Mouse (Mus musculus) small intestine, adult 2 months (tissue): Measurements from ENCODE around the gene Gje1. TPM values are rescaled to one million over a fixed set of nuclear protein-coding genes. Genes with fewer than 3 reads are reported as not detected.

Experiments used
- H3K27ac ChIP-seq: fragments of 200-500 bp; 2 replicates; pipeline ENCODE4 v1.5.1; 2012; ENCODE audit warnings: low read depth, low read length, control low read depth, inconsistent platforms; ENCODE audit not compliant: insufficient read depth
- H3K27me3 ChIP-seq: fragments of 200-500 bp; 2 replicates; pipeline ENCODE4 v1.6.1; 2012; ENCODE audit warnings: mild to moderate bottlenecking, moderate library complexity, low read length, inconsistent platforms; ENCODE audit not compliant: control insufficient read depth, insufficient read depth
- H3K36me3 ChIP-seq: fragments of 200-500 bp; 2 replicates; pipeline ENCODE4 v1.6.1; 2012; ENCODE audit warnings: mild to moderate bottlenecking, low read length, control low read depth, inconsistent platforms; ENCODE audit not compliant: control insufficient read depth, insufficient read depth
- H3K4me1 ChIP-seq: fragments of 200-500 bp; 2 replicates; pipeline ENCODE4 v1.6.1; 2012; ENCODE audit warnings: low read length, inconsistent platforms, mixed read lengths; ENCODE audit not compliant: control insufficient read depth, insufficient read depth, insufficient read length
- H3K4me3 ChIP-seq: fragments of 200-500 bp; 2 replicates; pipeline ENCODE4 v1.5.1; 2012; ENCODE audit warnings: low read depth, mild to moderate bottlenecking, control low read depth, inconsistent platforms, low read length, moderate library complexity
- CTCF ChIP-seq: fragments of 200-500 bp; IDR thresholded peaks from 2 replicates; pipeline ENCODE4 v1.5.1; 2012; ENCODE audit warnings: low read depth, mild to moderate bottlenecking, control low read depth, inconsistent platforms, low read length, moderate library complexity, mixed read lengths; ENCODE audit not compliant: insufficient replicate concordance, insufficient read length; ENCODE audit errors: extremely low read depth
- POLR2A ChIP-seq: fragments of 200-500 bp; IDR thresholded peaks from 2 replicates; pipeline ENCODE4 v1.6.1; 2012; ENCODE audit warnings: low read depth, mild to moderate bottlenecking, control low read depth, inconsistent platforms, low read length, moderate library complexity
- WGBS: fragments of 180-500 bp; shearing (Covaris S2); methylation state at CpG from one replicate; pipeline ENCODE4 v1.1.7; 2018; 5-methylcytosine and 5-hydroxymethylcytosine counted together
- polyA plus RNA-seq: library from polyadenylated mRNA; depleted of rRNA; stranded (reverse); fragments of >200 nt; gene quantifications from 2 replicates; pipeline ENCODE4 v1.2.3, GENCODE M21; 2012; rRNA removed

Gene Gje1
- polyA plus RNA-seq, 1 experiment, result not detected

DNA sequence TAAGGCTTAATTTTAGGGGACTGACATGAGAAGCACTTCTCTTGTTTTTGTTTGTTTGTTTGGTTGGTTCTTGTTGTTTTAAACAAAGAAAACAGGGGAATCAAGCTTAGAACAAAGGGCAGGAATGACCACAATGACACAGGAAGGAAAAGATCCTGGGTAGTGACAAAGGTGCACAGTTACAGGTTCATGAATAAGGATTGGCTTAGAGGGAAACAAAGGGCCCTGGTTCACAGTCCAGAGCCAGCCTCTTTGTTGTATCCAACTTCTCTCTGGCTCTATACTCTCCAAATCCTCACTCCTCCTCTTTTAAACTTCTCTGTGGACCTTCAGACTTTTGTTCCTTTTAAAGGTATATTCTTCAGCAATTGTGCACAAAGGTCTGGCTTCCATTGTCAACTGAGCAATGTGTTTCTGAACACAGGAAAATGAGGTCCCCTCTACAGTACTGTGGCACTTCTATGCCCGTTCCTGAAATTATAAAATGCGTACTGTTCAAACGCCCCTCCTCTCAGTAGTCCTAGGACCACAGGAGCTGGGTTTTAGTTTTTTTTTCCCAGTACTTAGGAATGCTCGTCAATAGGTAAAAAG is 14.1 kb downstream of the Gje1 start:
- Histone ChIP-seq H3K4me1 (peaks cover 2% of the 10 kb centered on the region; the same call in 1 of the 2 replicates), H3K36me3 (no peaks in the 10 kb centered on the region), H3K27ac (no peak overlapping the region), H3K27me3 (no peaks in the 10 kb centered on the region), H3K4me3 (no peak overlapping the region)
- WGBS, result 50% methylated on average over 4 of the region's 4 CpGs
- TF ChIP-seq POLR2A (no peak), CTCF (no peak)

DNA sequence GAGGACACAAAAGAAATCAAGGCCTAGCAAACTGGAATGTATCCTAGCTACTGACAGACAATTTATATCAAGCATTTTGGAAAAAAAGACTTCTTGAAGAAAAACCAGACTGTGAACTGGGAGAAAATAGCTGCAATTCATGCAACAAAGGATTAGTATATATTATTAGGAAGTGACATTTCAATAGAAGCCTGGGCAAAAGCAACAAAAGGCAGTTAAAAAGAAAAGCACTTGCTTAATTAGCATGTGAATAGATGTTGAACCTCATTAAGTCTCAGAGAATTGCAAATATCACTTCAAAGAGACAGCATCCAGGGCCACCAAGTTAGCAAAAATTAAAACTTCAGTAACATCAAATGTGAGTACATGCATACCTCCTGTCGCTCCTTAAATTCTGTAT is 14.8 kb downstream of the Gje1 start:
- H3K27me3 ChIP-seq, result no peaks in the 10 kb centered on the region
- TF ChIP-seq CTCF (no peak), POLR2A (no peak)
- 85% methylated on average over 1 of the region's 1 CpGs for WGBS

DNA sequence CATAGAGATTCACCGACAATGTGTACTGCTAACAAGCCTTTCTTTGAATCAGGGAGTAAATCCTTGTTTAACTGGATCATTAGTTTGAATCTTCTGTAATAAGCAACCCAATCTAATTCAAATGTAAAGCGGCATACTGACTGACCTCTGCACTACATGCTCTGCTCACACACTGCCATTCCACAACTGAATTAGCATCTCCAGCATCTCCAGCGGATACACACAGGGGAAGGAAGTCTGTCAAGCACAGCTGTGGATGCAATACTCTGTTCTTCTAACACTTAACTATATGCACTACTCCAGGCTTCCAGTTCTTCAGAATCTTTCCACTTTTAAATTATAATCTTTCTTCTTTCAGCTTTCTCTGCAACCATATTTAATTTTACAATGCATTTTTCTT is 27.7 kb downstream of the Gje1 start:
- 91% methylated on average over 3 of the region's 3 CpGs for WGBS
- TF ChIP-seq POLR2A, result no peak
- TF ChIP-seq CTCF, result no peak
- Histone ChIP-seq H3K36me3 (peaks cover 5% of the 10 kb centered on the region; the same call in 1 of the 2 replicates), H3K27me3 (no peaks in the 10 kb centered on the region), H3K4me1 (no peaks in the 10 kb centered on the region), H3K4me3 (no peak overlapping the region), H3K27ac (no peak overlapping the region)

More for the DNA sequence above, 14.8 kb downstream of the Gje1 start:
- no peak overlapping the region for H3K4me3 ChIP-seq
- H3K27ac ChIP-seq, result no peak overlapping the region
- no peaks in the 10 kb centered on the region for H3K36me3 ChIP-seq
- peaks cover 2% of the 10 kb centered on the region; the same call in 1 of the 2 replicates for H3K4me1 ChIP-seq

DNA sequence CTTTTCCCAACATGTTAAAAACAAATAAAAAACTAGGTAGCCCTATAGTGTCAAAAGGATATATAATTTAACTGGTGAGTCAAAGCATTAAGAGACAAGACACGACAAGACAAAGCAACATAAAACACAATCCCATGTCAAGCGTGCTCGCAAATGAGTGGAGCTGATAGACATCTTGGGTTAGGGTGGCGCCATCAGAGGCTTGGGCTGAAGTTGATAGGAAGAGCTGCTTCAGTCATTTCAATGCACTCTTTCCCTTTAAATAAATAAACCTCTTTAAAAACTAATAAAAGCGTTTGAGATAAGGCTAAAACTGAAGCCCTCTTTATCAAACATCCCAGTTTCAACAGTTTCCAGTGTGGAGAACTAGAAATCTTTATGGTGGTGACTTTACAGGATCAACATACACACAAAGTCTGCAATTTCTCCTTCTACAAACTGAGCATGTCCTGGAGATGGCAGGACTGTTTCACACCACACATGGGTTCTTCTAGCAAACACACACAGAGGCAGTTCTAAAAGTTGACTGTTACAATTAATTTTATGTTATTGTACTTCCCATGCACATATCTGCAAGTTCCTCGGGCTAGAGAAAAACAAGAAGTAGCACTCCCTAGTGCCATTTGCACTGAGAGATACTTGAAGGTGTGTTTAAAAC is 29.1 kb downstream of the Gje1 start:
- H3K36me3 ChIP-seq, result peaks cover 6% of the 10 kb centered on the region; the same call in 1 of the 2 replicates
- no peaks in the 10 kb centered on the region for H3K27me3 ChIP-seq
- TF ChIP-seq POLR2A, result no peak
- TF ChIP-seq CTCF, result no peak
- no peaks in the 10 kb centered on the region for H3K4me1 ChIP-seq
- H3K27ac ChIP-seq, result no peak overlapping the region
- 79% methylated on average over 6 of the region's 6 CpGs for WGBS
- H3K4me3 ChIP-seq, result no peak overlapping the region

DNA sequence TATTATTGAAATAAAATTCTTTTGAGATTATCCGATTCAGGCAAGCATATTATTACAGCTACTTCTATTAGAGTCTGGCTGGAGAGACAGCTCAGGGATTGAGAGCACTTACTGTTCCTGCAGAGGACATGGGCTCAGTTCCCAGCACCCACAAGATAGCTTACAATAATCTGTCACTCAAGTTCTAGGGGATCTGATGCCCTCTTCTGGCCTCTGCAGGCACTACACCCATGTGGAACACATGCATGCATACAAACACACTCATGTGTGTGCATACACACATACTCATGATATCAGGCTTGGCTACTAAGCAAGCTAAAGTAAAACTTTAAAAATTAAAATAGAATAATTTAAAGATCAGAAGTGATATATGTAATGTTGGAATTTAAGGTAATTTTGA is 32.4 kb downstream of the Gje1 start:
- no peaks in the 10 kb centered on the region for H3K27me3 ChIP-seq
- H3K27ac ChIP-seq, result no peak overlapping the region
- TF ChIP-seq CTCF (no peak), POLR2A (no peak)
- no peak overlapping the region for H3K4me3 ChIP-seq
- 98% methylated on average over 1 of the region's 1 CpGs for WGBS
- no peaks in the 10 kb centered on the region for H3K4me1 ChIP-seq
- peaks cover 7% of the 10 kb centered on the region; the same call in 1 of the 2 replicates for H3K36me3 ChIP-seq

DNA sequence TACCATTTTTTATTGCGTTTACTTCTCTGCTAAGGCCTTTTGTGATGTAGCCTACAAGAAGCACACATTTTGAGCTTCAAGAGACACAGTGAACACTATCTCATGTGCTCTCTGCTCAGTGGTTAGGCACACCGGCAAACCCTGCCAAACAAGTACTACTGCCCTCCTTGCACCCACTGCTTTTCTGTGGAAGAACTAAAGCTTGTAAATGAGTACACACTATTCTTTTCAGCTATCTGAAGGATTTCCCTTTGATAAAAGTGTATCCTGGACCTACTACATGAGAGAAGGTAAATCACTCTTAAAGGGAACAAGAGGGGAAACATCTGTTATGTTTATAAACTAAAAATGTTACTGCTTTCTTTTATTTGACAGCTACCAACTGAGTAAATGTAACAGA is 51.9 kb downstream of the Gje1 start:
- no peak overlapping the region for H3K27ac ChIP-seq
- no peaks in the 10 kb centered on the region for H3K27me3 ChIP-seq
- 93% methylated on average over 2 of the region's 2 CpGs for WGBS
- peaks cover 26% of the 10 kb centered on the region for H3K36me3 ChIP-seq
- TF ChIP-seq CTCF (no peak), POLR2A (no peak)
- H3K4me3 ChIP-seq, result no peak overlapping the region
- H3K4me1 ChIP-seq, result no peaks in the 10 kb centered on the region

Other genes starting within 250 kb of the Gje1 start
- gene Adgrg6, start 172.6 kb downstream of the Gje1 start, polyA plus RNA-seq, result 0.76 and 0.82 TPM in 2 replicates
- gene Vta1, start 12.7 kb downstream of the Gje1 start, polyA plus RNA-seq, result 65.1 and 120 TPM in 2 replicates
- gene Nmbr, start 12.6 kb downstream of the Gje1 start, polyA plus RNA-seq, result not detected in 2 replicates